Mouse (Mus musculus): ENCODE results near the gene Rxra. TPM values are rescaled to one million over a fixed set of nuclear protein-coding genes. Genes with fewer than 3 reads are reported as not detected.

Gene Rxra
- total and polyA plus RNA-seq, 3 experiments: 2.1 to 5.5 (median 2.4) TPM

GRCm38 (mm10) chr2:27686335-27686734 lies 10.1 kb downstream of the Rxra start:
- Histone ChIP-seq H3K4me2 (ENCODE audit: insufficient read depth, low read depth, poor library complexity, severe bottlenecking) (no peak overlapping the region), H3K4me1 (ENCODE audit: control insufficient read depth in 1 of 2, insufficient read depth in 2 of 2) (no peaks in the 10 kb centered on the region), H3K9ac (ENCODE audit: insufficient read depth, low read depth) (no peak overlapping the region), H3K9me3 (replicated peaks; ENCODE audit: low read length) (no peaks in the 10 kb centered on the region), H3K4me3 (replicated peaks in 1 of 3; ENCODE audit: low read depth in 2 of 3, low read length in 2 of 3, poor library complexity in 1 of 3) (no peak overlapping the region), H3K27ac (ENCODE audit: insufficient read depth, low read depth) (no peak overlapping the region), H3K27me3 (replicated peaks) (peaks cover 53% of the 10 kb centered on the region), H3K79me2 (replicated peaks; ENCODE audit: control insufficient read depth, extremely low read depth, insufficient read depth, poor library complexity, severe bottlenecking) (no peaks in the 10 kb centered on the region), H3K36me3 (replicated peaks in 1 of 2; ENCODE audit: control insufficient read depth in 1 of 2, insufficient read depth in 1 of 2, low read length in 1 of 2) (no peaks in the 10 kb centered on the region)
- dilution Hi-C loops (cut with MboI; ENCODE audit: extremely low pct_ligation_motif_present, extremely low pct_unique_long_range_greater_than_20kb, low sequenced_read_pairs): no loop called here
- in situ Hi-C loops (cut with MboI; ENCODE audit: low pct_ligation_motif_present, low pct_unique_long_range_greater_than_20kb, low sequenced_read_pairs): no loop called here
- TF ChIP-seq ZC3H11A (IDR thresholded peaks at IDR 0.05; ENCODE audit: low read depth, low read length): no peak
- no peak for TF ChIP-seq HCFC1 (IDR thresholded peaks at IDR 0.05; ENCODE audit: low read depth, low read length)
- no peak for TF ChIP-seq NELFE (IDR thresholded peaks at IDR 0.05; ENCODE audit: low read depth, low read length)
- DNase-seq (ENCODE audit: extremely low read depth): no peak

GRCm38 (mm10) chr2:27687041-27687440 lies 10.8 kb downstream of the Rxra start:
- Histone ChIP-seq H3K27ac (ENCODE audit: insufficient read depth, low read depth) (no peak overlapping the region), H3K4me3 (replicated peaks in 1 of 3; ENCODE audit: low read depth in 2 of 3, low read length in 2 of 3, poor library complexity in 1 of 3) (no peak overlapping the region), H3K36me3 (replicated peaks in 1 of 2; ENCODE audit: control insufficient read depth in 1 of 2, insufficient read depth in 1 of 2, low read length in 1 of 2) (no peaks in the 10 kb centered on the region), H3K79me2 (replicated peaks; ENCODE audit: control insufficient read depth, extremely low read depth, insufficient read depth, poor library complexity, severe bottlenecking) (no peaks in the 10 kb centered on the region), H3K27me3 (replicated peaks) (peaks cover 46% of the 10 kb centered on the region), H3K9ac (ENCODE audit: insufficient read depth, low read depth) (no peak overlapping the region), H3K4me2 (ENCODE audit: insufficient read depth, low read depth, poor library complexity, severe bottlenecking) (no peak overlapping the region), H3K4me1 (ENCODE audit: control insufficient read depth in 1 of 2, insufficient read depth in 2 of 2) (no peaks in the 10 kb centered on the region), H3K9me3 (replicated peaks; ENCODE audit: low read length) (no peaks in the 10 kb centered on the region)
- in situ Hi-C loops (cut with MboI; ENCODE audit: low pct_ligation_motif_present, low pct_unique_long_range_greater_than_20kb, low sequenced_read_pairs) (no loop called here), dilution Hi-C loops (cut with MboI; ENCODE audit: extremely low pct_ligation_motif_present, extremely low pct_unique_long_range_greater_than_20kb, low sequenced_read_pairs) (no loop called here)
- DNase-seq (ENCODE audit: extremely low read depth): no peak
- TF ChIP-seq RCOR1 (conservative IDR thresholded peaks at IDR 0.05; ENCODE audit: low read depth, low read length) (no peak), IRF4 (IDR thresholded peaks at IDR 0.05; ENCODE audit: low read depth, low read length) (no peak), ETS1 (conservative IDR thresholded peaks at IDR 0.05; ENCODE audit: low read depth, low read length) (no peak), ZMIZ1 (IDR thresholded peaks at IDR 0.05; ENCODE audit: low read depth, low read length) (no peak), USF1 (IDR thresholded peaks at IDR 0.05; ENCODE audit: low read depth, low read length) (no peak), NELFE (IDR thresholded peaks at IDR 0.05; ENCODE audit: low read depth, low read length) (no peak), NRF1 (IDR thresholded peaks at IDR 0.05; ENCODE audit: low read depth, low read length) (no peak), KAT2A (IDR thresholded peaks at IDR 0.05; ENCODE audit: insufficient replicate concordance, low read length) (no peak), ZNF384 (IDR thresholded peaks at IDR 0.05; ENCODE audit: low read depth, low read length) (no peak), BHLHE40 (IDR thresholded peaks at IDR 0.05; ENCODE audit: low read depth, low read length) (no peak), TBP (conservative IDR thresholded peaks at IDR 0.05; ENCODE audit: low read depth, low read length) (no peak)

GRCm38 (mm10) chr2:27687973-27688372 lies 11.7 kb downstream of the Rxra start:
- H3K4me3 ChIP-seq (replicated peaks in 1 of 3; ENCODE audit: low read depth in 2 of 3, low read length in 2 of 3, poor library complexity in 1 of 3): no peak overlapping the region
- in situ Hi-C loops (cut with MboI; ENCODE audit: low pct_ligation_motif_present, low pct_unique_long_range_greater_than_20kb, low sequenced_read_pairs) (no loop called here), dilution Hi-C loops (cut with MboI; ENCODE audit: extremely low pct_ligation_motif_present, extremely low pct_unique_long_range_greater_than_20kb, low sequenced_read_pairs) (no loop called here)
- TF ChIP-seq MAX (IDR thresholded peaks at IDR 0.05; ENCODE audit: low read length): no peak
- TF ChIP-seq BHLHE40 (IDR thresholded peaks at IDR 0.05; ENCODE audit: low read depth, low read length): no peak
- TF ChIP-seq PAX5 (IDR thresholded peaks at IDR 0.05; ENCODE audit: low read length): no peak
- TF ChIP-seq CHD2 (IDR thresholded peaks at IDR 0.05; ENCODE audit: low read length): no peak
- no peak overlapping the region for H3K27ac ChIP-seq (ENCODE audit: insufficient read depth, low read depth)
- no peak overlapping the region for H3K4me2 ChIP-seq (ENCODE audit: insufficient read depth, low read depth, poor library complexity, severe bottlenecking)
- H3K9me3 ChIP-seq (replicated peaks; ENCODE audit: low read length): no peaks in the 10 kb centered on the region
- H3K36me3 ChIP-seq (replicated peaks in 1 of 2; ENCODE audit: control insufficient read depth in 1 of 2, insufficient read depth in 1 of 2, low read length in 1 of 2): no peaks in the 10 kb centered on the region
- H3K27me3 ChIP-seq (replicated peaks): peaks cover 38% of the 10 kb centered on the region
- H3K9ac ChIP-seq (ENCODE audit: insufficient read depth, low read depth): no peak overlapping the region
- H3K4me1 ChIP-seq (ENCODE audit: control insufficient read depth in 1 of 2, insufficient read depth in 2 of 2): no peaks in the 10 kb centered on the region
- no peak for DNase-seq (ENCODE audit: extremely low read depth)
- H3K79me2 ChIP-seq (replicated peaks; ENCODE audit: control insufficient read depth, extremely low read depth, insufficient read depth, poor library complexity, severe bottlenecking): no peaks in the 10 kb centered on the region

Data from CH12.LX (cell line).